In the genomic region with DNA sequence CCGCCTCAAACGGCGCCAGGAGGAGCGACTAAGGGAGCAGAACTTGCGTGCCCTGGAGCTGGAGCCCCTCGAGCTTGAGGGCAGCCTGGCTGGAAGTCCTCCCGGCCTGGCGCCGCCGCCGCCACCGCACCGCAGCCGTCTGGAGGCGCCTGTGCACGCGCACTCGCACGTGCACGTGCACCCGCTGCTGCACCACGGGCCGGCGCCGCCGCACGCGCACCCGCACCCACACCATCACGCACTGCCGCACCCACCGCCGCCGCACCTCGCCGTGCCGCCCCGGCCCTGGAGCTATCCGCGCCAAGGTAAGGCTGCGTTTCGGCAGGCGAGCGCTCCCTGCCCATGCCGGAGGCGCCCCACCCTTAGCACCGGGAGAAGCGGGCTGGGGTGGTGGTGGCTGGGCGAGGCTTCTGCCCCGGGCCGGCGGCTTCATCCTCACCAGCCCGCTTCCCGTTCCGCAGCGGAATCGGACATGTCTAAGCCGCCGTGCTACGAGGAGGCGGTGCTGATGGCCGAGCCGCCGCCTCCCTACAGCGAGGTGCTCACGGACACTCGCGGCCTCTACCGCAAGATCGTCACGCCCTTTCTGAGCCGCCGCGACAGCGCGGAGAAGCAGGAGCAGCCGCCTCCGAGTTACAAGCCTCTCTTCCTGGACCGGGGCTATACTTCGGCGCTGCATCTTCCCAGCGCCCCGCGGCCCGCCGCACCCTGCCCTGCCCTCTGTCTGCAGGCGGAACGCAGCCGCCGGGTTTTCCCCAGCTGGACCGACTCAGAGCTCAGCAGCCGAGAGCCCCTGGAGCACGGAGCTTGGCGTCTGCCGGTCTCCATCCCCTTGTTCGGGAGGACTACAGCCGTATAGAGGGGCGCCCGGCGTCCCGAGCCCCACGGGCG, we compare ENCODE assay signal across 8 mouse cellular contexts. TPM values are rescaled to one million over a fixed set of nuclear protein-coding genes. Genes with fewer than 3 reads are reported as not detected.
DNase-seq lines count a peak whose midpoint lies in the region; ATAC-seq and TF ChIP-seq lines count a peak whose summit lies in the region.

No protein-coding gene starts in this region.

- peaks cover 38% of the 10 kb centered on the region for H3K36me3 ChIP-seq in kidney, embryonic 15.5 days
- H3K36me3 ChIP-seq in liver, postnatal 0 days (replicated peaks; ENCODE audit: insufficient read depth, low read length), result no peaks in the 10 kb centered on the region

- 0 out of 2 replicates have a peak, but pooled peaks cover 8% of the 10 kb centered on the region for H3K27me3 ChIP-seq in kidney, embryonic 15.5 days
- H3K27me3 ChIP-seq in liver, postnatal 0 days (ENCODE audit: insufficient read depth, low read length), result peaks cover 46% of the 10 kb centered on the region

- 0 out of 2 replicates have a peak, but pooled peaks have one; percentile 36 for TF ChIP-seq POLR2A in olfactory bulb, adult 2 months (IDR thresholded peaks at IDR 0.05; ENCODE audit: insufficient read depth, low read depth, low read length)

- TF ChIP-seq EP300 in liver, postnatal 0 days (IDR thresholded peaks at IDR 0.05; ENCODE audit: low read depth), result no peak

- under 1% methylated on average over 97 of the region's 103 CpGs for WGBS in kidney, embryonic 15.5 days
- WGBS in liver, postnatal 0 days (ENCODE audit: insufficient replicate concordance), result under 1% methylated on average over 83 of the region's 103 CpGs
- 2% methylated on average over 103 of the region's 103 CpGs for WGBS in olfactory bulb, adult 2 months

- peak; percentile 63 for ATAC-seq in kidney, embryonic 15.5 days (replicated peaks; ENCODE audit: low FRiP score)
- peak; percentile 18 for ATAC-seq in liver, postnatal 0 days
- ATAC-seq in erythroid progenitor cell, adult 5-6 weeks (replicated peaks; ENCODE audit: low FRiP score, poor library complexity, severe bottlenecking), result no peak

- TF ChIP-seq CTCF in liver, postnatal 0 days (IDR thresholded peaks at IDR 0.05; ENCODE audit: low read depth), result peak; percentile 22; the same call in 1 of the 2 replicates
- no peak; the same call in 1 of the 2 replicates for TF ChIP-seq CTCF in olfactory bulb, adult 2 months (IDR thresholded peaks at IDR 0.05; ENCODE audit: insufficient read depth, low read depth, low read length)

- H3K4me1 ChIP-seq in kidney, embryonic 15.5 days, result peaks cover 46% of the 10 kb centered on the region
- peaks cover 24% of the 10 kb centered on the region for H3K4me1 ChIP-seq in liver, postnatal 0 days (ENCODE audit: insufficient read depth)
- H3K4me1 ChIP-seq in olfactory bulb, adult 2 months (ENCODE audit: control insufficient read depth, insufficient read depth, low read length), result peaks cover 65% of the 10 kb centered on the region

- peak overlapping the region; percentile 82 for H3K27ac ChIP-seq in kidney, embryonic 15.5 days
- 0 out of 2 replicates have a peak overlapping the region, but pooled peaks have one; percentile 3 for H3K27ac ChIP-seq in liver, postnatal 0 days (ENCODE audit: low read depth)
- peak overlapping the region; percentile 41 for H3K27ac ChIP-seq in olfactory bulb, adult 2 months (ENCODE audit: insufficient read depth, low read depth, low read length)

- peak overlapping the region; percentile 100 for H3K4me2 ChIP-seq in kidney, embryonic 15.5 days
- H3K4me2 ChIP-seq in liver, postnatal 0 days (ENCODE audit: low read depth, low read length), result peak overlapping the region; percentile 96

- H3K4me3 ChIP-seq in kidney, embryonic 15.5 days (replicated peaks), result peak overlapping the region; percentile 67
- H3K4me3 ChIP-seq in liver, postnatal 0 days (ENCODE audit: low read depth, low read length), result peak overlapping the region; percentile 62
- peak overlapping the region; percentile 50 for H3K4me3 ChIP-seq in olfactory bulb, adult 2 months (ENCODE audit: insufficient read depth, low read depth, low read length)

- DNase-seq in urinary bladder, postnatal 14 days (ENCODE audit: low spot score), result peak; percentile 53
- no peak for DNase-seq in urinary bladder, postnatal 10 days (ENCODE audit: low spot score)
- DNase-seq in cerebellum, adult 18-20 months, result peak; percentile 49 to 78
- peak; percentile 54 for DNase-seq in forelimb bud, embryonic 11.5 days (ENCODE audit: low read depth, low spot score)
- peak; percentile 52 for DNase-seq in liver, postnatal 0 days

- no peaks in the 10 kb centered on the region for H3K9me3 ChIP-seq in kidney, embryonic 15.5 days (replicated peaks)
- no peaks in the 10 kb centered on the region for H3K9me3 ChIP-seq in liver, postnatal 0 days (ENCODE audit: low read length)

- peak overlapping the region; percentile 57 for H3K9ac ChIP-seq in kidney, embryonic 15.5 days
- peak overlapping the region; percentile 57 for H3K9ac ChIP-seq in liver, postnatal 0 days (replicated peaks)

RNA-seq across cellular contexts. Expression of gene Prr7, which starts 8.3 kb away (rescaled TPM):
- polyA plus RNA-seq in kidney, embryonic 15.5 days (2015; fragmentation: Nextera tagmentation; extraction: Ambion mirVana), result 0.70 and 0.75 TPM in 2 replicates
- polyA plus RNA-seq in liver, postnatal 0 days (2015; fragmentation: Nextera tagmentation; extraction: Ambion mirVana), result not detected in 2 replicates
- not detected in 2 replicates for polyA plus RNA-seq in olfactory bulb, adult 2 months (2012; ENCODE audit: insufficient read depth, insufficient read length, low replicate concordance, missing spikeins)
- total RNA-seq in erythroid progenitor cell, adult 5-6 weeks (2015; ENCODE audit: low replicate concordance), result not detected in 2 replicates
- not detected in 2 replicates for total RNA-seq in erythroid progenitor cell, adult 5-6 weeks (2017; ENCODE audit: low replicate concordance)

RNA-seq across cellular contexts. Expression of gene Dbn1, which starts 15.5 kb away (rescaled TPM):
- polyA plus RNA-seq in kidney, embryonic 15.5 days (2015; fragmentation: Nextera tagmentation; extraction: Ambion mirVana), result 168 and 193 TPM in 2 replicates
- polyA plus RNA-seq in liver, postnatal 0 days (2015; fragmentation: Nextera tagmentation; extraction: Ambion mirVana), result 4.1 and 4.2 TPM in 2 replicates
- polyA plus RNA-seq in olfactory bulb, adult 2 months (2012; ENCODE audit: insufficient read depth, insufficient read length, low replicate concordance, missing spikeins), result not detected in 2 replicates
- not detected in 2 replicates for total RNA-seq in erythroid progenitor cell, adult 5-6 weeks (2015; ENCODE audit: low replicate concordance)
- total RNA-seq in erythroid progenitor cell, adult 5-6 weeks (2017; ENCODE audit: low replicate concordance), result 0.45 TPM in 1 of 2 replicates, not detected in the other

RNA-seq across cellular contexts. Expression of gene Grk6, which starts 27.5 kb away (rescaled TPM):
- 41.6 and 45.9 TPM in 2 replicates for polyA plus RNA-seq in kidney, embryonic 15.5 days (2015; fragmentation: Nextera tagmentation; extraction: Ambion mirVana)
- polyA plus RNA-seq in liver, postnatal 0 days (2015; fragmentation: Nextera tagmentation; extraction: Ambion mirVana), result 15.9 and 16.7 TPM in 2 replicates
- 128 TPM in 1 of 2 replicates, not detected in the other for polyA plus RNA-seq in olfactory bulb, adult 2 months (2012; ENCODE audit: insufficient read depth, insufficient read length, low replicate concordance, missing spikeins)
- 48.2 and 55.5 TPM in 2 replicates for total RNA-seq in erythroid progenitor cell, adult 5-6 weeks (2015; ENCODE audit: low replicate concordance)
- total RNA-seq in erythroid progenitor cell, adult 5-6 weeks (2017; ENCODE audit: low replicate concordance), result 62.2 and 75.7 TPM in 2 replicates

RNA-seq across cellular contexts. Expression of gene Pdlim7, which starts 41.1 kb away (rescaled TPM):
- 141 and 169 TPM in 2 replicates for polyA plus RNA-seq in kidney, embryonic 15.5 days (2015; fragmentation: Nextera tagmentation; extraction: Ambion mirVana)
- polyA plus RNA-seq in liver, postnatal 0 days (2015; fragmentation: Nextera tagmentation; extraction: Ambion mirVana), result 15.9 and 17.0 TPM in 2 replicates
- polyA plus RNA-seq in olfactory bulb, adult 2 months (2012; ENCODE audit: insufficient read depth, insufficient read length, low replicate concordance, missing spikeins), result not detected in 2 replicates
- total RNA-seq in erythroid progenitor cell, adult 5-6 weeks (2015; ENCODE audit: low replicate concordance), result 0.84 and 1.4 TPM in 2 replicates
- 0.15 and 3.5 TPM in 2 replicates for total RNA-seq in erythroid progenitor cell, adult 5-6 weeks (2017; ENCODE audit: low replicate concordance)

RNA-seq across cellular contexts. Expression of gene F12, which starts 45.8 kb away (rescaled TPM):
- 0.59 and 2.1 TPM in 2 replicates for polyA plus RNA-seq in kidney, embryonic 15.5 days (2015; fragmentation: Nextera tagmentation; extraction: Ambion mirVana)
- polyA plus RNA-seq in liver, postnatal 0 days (2015; fragmentation: Nextera tagmentation; extraction: Ambion mirVana), result 403 and 418 TPM in 2 replicates
- not detected in 2 replicates for polyA plus RNA-seq in olfactory bulb, adult 2 months (2012; ENCODE audit: insufficient read depth, insufficient read length, low replicate concordance, missing spikeins)
- not detected in 2 replicates for total RNA-seq in erythroid progenitor cell, adult 5-6 weeks (2015; ENCODE audit: low replicate concordance)
- total RNA-seq in erythroid progenitor cell, adult 5-6 weeks (2017; ENCODE audit: low replicate concordance), result not detected in 2 replicates

Comparison
In these comparisons a context has a peak if more than half of its experiments do, and no peak if none do; other contexts are left out.
1. H3K27ac ChIP-seq: peak in every context shown above with its lines; median percentile 82 in kidney, embryonic 15.5 days; 41 in olfactory bulb, adult 2 months; 3 in liver, postnatal 0 days.